Mouse (Mus musculus) stomach, embryonic 16.5 days (tissue): ENCODE measurements at regions not wholly inside any gene's neighbourhood (a gene's known extent, or its start where the extent isn't known, plus 50 kb on each side); places are given as distances from the start of the nearest gene placed in this dataset.
"Not testable (repeated sequence)": the region's sequence is repeated elsewhere in the genome, so short reads cannot be mapped to it uniquely, and the experiment has no call there.

Experiments used
- ATAC-seq: fragments of 200-750 bp; cut with Nextera tagmentation; 2 replicates; pipeline ENCODE4 v1.8.0; 2017; ENCODE audit warnings: moderate number of reproducible peaks, moderate TSS enrichment; ENCODE audit not compliant: insufficient read depth, low FRiP score
- H3K27ac ChIP-seq: fragments of 300-500 bp; sonication (generic); 2 replicates; pipeline ENCODE4 v1.5.1; 2014; ENCODE audit warnings: low read length
- H3K27me3 ChIP-seq: fragments of 300-500 bp; sonication (generic); 2 replicates; pipeline ENCODE4 v1.6.1; 2014; ENCODE audit warnings: low read length, control low read depth, mixed read lengths; ENCODE audit not compliant: control insufficient read depth, insufficient read depth
- H3K36me3 ChIP-seq: fragments of 300-500 bp; sonication (generic); 2 replicates; pipeline ENCODE4 v1.6.1; 2014; ENCODE audit warnings: low read length; ENCODE audit not compliant: control insufficient read depth, insufficient read depth
- H3K4me1 ChIP-seq: fragments of 300-500 bp; sonication (generic); 2 replicates; pipeline ENCODE4 v1.6.1; 2014; ENCODE audit warnings: low read length, control low read depth, mixed read lengths; ENCODE audit not compliant: control insufficient read depth, insufficient read depth
- H3K4me2 ChIP-seq: fragments of 300-500 bp; sonication (generic); 2 replicates; pipeline ENCODE4 v1.6.1; 2014; ENCODE audit warnings: low read depth, low read length, mixed read lengths
- H3K4me3 ChIP-seq: fragments of 300-500 bp; sonication (generic); replicated peaks from 2 replicates; pipeline ENCODE4 v1.5.1; 2014; ENCODE audit warnings: mild to moderate bottlenecking, low read length
- H3K9ac ChIP-seq: fragments of 300-500 bp; sonication (generic); 2 replicates; pipeline ENCODE4 v1.6.1; 2014; ENCODE audit warnings: low read length
- H3K9me3 ChIP-seq: fragments of 300-500 bp; sonication (generic); replicated peaks from 2 replicates; pipeline ENCODE4 v1.6.1; 2016; ENCODE audit warnings: low read length, control low read depth; ENCODE audit not compliant: control insufficient read depth
- WGBS: fragments of 180-500 bp; shearing (Covaris S2); extraction: QIAGEN DNeasy Blood & Tissue Kit; methylation state at CpG from one replicate; pipeline ENCODE4 v1.1.7; 2014; 5-methylcytosine and 5-hydroxymethylcytosine counted together

- no peaks in the 10 kb centered on the region for H3K9me3 ChIP-seq
- no peak overlapping the region for H3K9ac ChIP-seq
- H3K4me2 ChIP-seq, result no peak overlapping the region
- WGBS, result 55% methylated on average over 8 of the region's 8 CpGs
- H3K36me3 ChIP-seq, result no peaks in the 10 kb centered on the region
- H3K4me1 ChIP-seq, result no peaks in the 10 kb centered on the region
- H3K4me3 ChIP-seq, result no peak overlapping the region
- no peaks in the 10 kb centered on the region for H3K27me3 ChIP-seq
- no peak for ATAC-seq
- H3K27ac ChIP-seq, result no peak overlapping the region
Observed at GRCm38 (mm10) chr9:23692768-23693441, 404.9 kb upstream of the Npsr1 start.

- Histone ChIP-seq H3K36me3 (no peaks in the 10 kb centered on the region), H3K4me2 (no peak overlapping the region), H3K9ac (no peak overlapping the region), H3K4me3 (no peak overlapping the region), H3K9me3 (no peaks in the 10 kb centered on the region), H3K27me3 (no peaks in the 10 kb centered on the region), H3K27ac (no peak overlapping the region), H3K4me1 (no peaks in the 10 kb centered on the region)
- WGBS, result 58% methylated on average over 1 of the region's 1 CpGs
- ATAC-seq, result no peak
Observed at GRCm38 (mm10) chr9:23693442-23693829, 404.4 kb upstream of the Npsr1 start.

GRCm38 (mm10) chr9:23694481-23694880 is 403.3 kb upstream of the Npsr1 start:
- Histone ChIP-seq H3K9ac (no peak overlapping the region), H3K9me3 (no peaks in the 10 kb centered on the region), H3K4me1 (no peaks in the 10 kb centered on the region), H3K27ac (no peak overlapping the region), H3K36me3 (no peaks in the 10 kb centered on the region), H3K4me2 (no peak overlapping the region), H3K27me3 (no peaks in the 10 kb centered on the region), H3K4me3 (no peak overlapping the region)
- no peak for ATAC-seq
- WGBS, result 72% methylated on average over 2 of the region's 2 CpGs

- Histone ChIP-seq H3K27ac (no peak overlapping the region), H3K27me3 (no peaks in the 10 kb centered on the region), H3K4me3 (no peak overlapping the region), H3K36me3 (no peaks in the 10 kb centered on the region), H3K4me1 (no peaks in the 10 kb centered on the region), H3K4me2 (no peak overlapping the region), H3K9ac (no peak overlapping the region), H3K9me3 (no peaks in the 10 kb centered on the region)
- WGBS, result 79% methylated on average over 1 of the region's 1 CpGs
- ATAC-seq, result no peak
Observed at GRCm38 (mm10) chr9:23700567-23700966, 397.2 kb upstream of the Npsr1 start.

GRCm38 (mm10) chr9:23717584-23717983 is 380.2 kb upstream of the Npsr1 start:
- H3K9ac ChIP-seq, H3K27me3 ChIP-seq, ATAC-seq, H3K4me2 ChIP-seq, H3K27ac ChIP-seq, H3K4me3 ChIP-seq, H3K36me3 ChIP-seq, H3K9me3 ChIP-seq, H3K4me1 ChIP-seq: not testable (repeated sequence)

GRCm38 (mm10) chr9:23728816-23729215 is 369.0 kb upstream of the Npsr1 start:
- no peak for ATAC-seq
- no peak overlapping the region for H3K4me2 ChIP-seq
- WGBS, result 68% methylated on average over 4 of the region's 4 CpGs

GRCm38 (mm10) chr9:23752478-23752877 is 345.3 kb upstream of the Npsr1 start:
- H3K27me3 ChIP-seq, result no peaks in the 10 kb centered on the region
- H3K4me3 ChIP-seq, result no peak overlapping the region
- no peaks in the 10 kb centered on the region for H3K36me3 ChIP-seq
- no peaks in the 10 kb centered on the region for H3K4me1 ChIP-seq
- no peak overlapping the region for H3K27ac ChIP-seq
- no peak overlapping the region for H3K9ac ChIP-seq
- WGBS, result 78% methylated on average over 5 of the region's 5 CpGs
- no peak overlapping the region for H3K4me2 ChIP-seq
- no peak for ATAC-seq
- H3K9me3 ChIP-seq, result no peaks in the 10 kb centered on the region

More at GRCm38 (mm10) chr9:23728816-23729215, 369.0 kb upstream of the Npsr1 start:
- Histone ChIP-seq H3K9ac (no peak overlapping the region), H3K4me3 (no peak overlapping the region), H3K27me3 (no peaks in the 10 kb centered on the region), H3K36me3 (no peaks in the 10 kb centered on the region), H3K27ac (no peak overlapping the region), H3K4me1 (no peaks in the 10 kb centered on the region), H3K9me3 (no peaks in the 10 kb centered on the region)

- no peaks in the 10 kb centered on the region for H3K9me3 ChIP-seq
- H3K4me1 ChIP-seq, result no peaks in the 10 kb centered on the region
- no peak overlapping the region for H3K9ac ChIP-seq
- H3K4me3 ChIP-seq, result no peak overlapping the region
- H3K4me2 ChIP-seq, result no peak overlapping the region
- H3K27me3 ChIP-seq, result no peaks in the 10 kb centered on the region
- ATAC-seq, result no peak
- H3K36me3 ChIP-seq, result no peaks in the 10 kb centered on the region
- no peak overlapping the region for H3K27ac ChIP-seq
- 46% methylated on average over 4 of the region's 4 CpGs for WGBS
Observed at GRCm38 (mm10) chr9:23786660-23787059, 311.1 kb upstream of the Npsr1 start.
